Mouse (Mus musculus) ovary, postnatal 36 days (tissue): ENCODE results near the gene Foxn1.
A peak's percentile ranks its signal among the peaks of the same experiment; 100 is the strongest.

Experiments used
- DNase-seq: peaks from one replicate; pipeline ENCODE4 v3.0.0; 2022; ENCODE audit warnings: low spot score, mixed read lengths

The Foxn1 gene

DNA sequence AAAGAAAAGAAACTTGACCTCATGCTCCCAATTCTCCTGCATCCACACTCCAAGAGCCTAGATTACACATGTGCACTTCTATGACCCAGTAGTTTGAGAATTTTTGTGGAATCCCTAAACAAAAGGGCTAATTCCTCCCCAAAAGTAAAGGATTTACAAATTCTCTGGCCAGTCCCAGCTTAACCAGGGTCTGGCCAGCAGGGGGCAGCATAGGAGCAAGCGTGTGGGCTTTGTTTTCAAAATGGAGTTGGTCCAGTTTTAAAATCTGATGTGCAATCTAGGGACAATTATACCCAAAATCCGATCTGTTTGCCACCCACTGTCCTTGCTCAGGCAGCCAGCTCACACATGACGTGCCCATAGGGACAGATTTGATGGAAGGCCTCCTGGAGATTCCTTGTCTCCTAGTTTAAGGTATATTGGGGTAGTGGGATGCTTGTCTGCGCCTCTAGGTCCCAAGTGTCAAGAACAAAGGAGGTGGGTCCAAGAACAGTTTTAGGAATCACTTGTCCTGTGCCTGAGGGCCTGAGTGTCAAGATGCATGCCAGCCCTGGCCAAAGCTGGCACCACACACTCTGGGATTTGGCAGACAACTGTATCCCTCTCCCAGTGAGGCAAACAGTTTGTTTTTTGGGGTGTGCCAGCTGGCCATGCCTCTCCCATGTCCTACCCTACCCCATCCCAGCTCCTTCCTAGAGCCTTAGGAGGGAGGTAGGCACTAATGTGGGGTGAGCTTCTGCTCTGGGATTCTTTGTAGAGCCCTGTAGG is 30.7 kb downstream of the Foxn1 start:
- peak; percentile 66 for DNase-seq

DNA sequence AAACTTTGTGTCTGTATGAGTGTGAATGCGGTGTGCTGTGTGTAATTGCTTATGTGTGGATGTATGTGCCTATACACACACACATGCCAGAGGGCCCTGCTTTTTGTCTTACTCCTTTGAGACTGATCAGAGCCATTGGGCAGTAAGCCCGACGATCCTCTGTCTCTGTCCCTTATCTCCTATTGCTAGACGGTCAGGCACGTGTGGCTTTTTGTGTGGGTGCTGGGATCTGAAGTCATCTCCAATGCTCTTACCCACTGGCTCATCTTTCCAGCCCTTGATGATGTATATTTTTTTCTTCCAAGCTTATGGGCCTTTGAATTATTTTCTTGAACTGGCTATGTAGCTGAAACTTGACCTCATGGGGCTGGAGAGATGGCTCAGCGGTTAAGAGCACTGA is 31.5 kb downstream of the Foxn1 start:
- DNase-seq, result no peak

DNA sequence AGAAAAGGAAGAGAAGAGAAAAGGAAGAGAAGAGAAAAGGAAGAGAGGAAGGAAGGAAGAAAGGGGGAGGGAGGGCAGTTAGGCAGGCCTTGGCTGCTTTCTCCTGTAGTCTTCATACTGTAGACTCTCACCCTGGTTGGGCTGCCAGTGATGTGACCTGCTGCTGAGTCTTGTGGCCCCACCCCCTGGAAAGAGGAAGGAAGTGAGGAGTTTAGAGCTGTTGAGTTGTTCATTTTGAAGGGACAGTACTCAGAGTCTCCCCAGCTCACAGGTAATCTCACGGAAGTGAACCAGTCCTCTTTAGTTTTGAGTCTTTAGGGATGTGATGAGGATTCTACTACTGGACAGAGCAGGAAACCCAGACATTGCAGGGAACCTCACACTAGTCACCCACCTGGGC is 33.3 kb downstream of the Foxn1 start:
- DNase-seq, result no peak

DNA sequence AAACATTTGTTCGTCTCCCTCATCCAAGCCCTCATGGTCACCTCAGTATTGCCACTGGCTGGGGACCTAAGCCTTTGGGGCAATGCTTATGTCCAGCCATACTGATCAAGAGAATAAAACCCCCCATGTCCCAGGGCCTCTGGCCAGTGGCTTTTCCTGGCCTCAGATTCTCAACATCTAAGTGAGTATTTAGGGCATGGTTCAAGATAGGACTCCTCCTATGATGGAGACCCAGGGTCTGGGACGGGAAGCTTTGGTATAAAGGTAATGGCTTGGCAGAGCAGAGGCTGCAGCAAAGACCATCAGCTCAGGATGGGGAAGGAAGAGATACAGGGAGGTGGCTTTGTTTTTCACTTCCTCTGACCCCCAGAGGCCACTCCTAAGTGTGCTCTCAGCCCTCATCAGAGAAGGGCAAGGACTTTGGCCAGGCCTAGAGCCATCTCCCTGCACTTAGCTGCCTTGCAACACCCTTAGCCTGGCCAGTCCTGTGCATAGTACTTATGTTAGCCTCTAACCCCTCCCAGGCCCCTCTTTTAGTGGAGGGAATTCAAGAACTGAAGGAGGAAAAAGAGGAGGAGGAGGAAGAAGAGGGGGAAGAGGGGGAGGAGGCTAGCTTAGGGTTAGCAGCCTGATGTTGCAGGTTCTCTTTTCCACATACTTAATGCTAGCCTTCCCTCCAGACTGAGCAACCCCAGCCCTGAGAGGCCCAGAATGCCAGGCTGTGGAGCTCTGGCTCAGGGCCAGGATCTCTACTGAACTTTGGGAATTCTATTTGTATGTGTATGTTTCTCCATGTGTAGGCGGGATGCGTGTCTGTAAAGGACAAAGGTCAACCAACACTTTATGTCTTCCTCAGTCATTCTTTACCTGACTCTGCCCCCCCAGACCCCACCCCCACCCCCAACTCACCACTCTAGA is 36.7 kb downstream of the Foxn1 start:
- DNase-seq, result no peak

DNA sequence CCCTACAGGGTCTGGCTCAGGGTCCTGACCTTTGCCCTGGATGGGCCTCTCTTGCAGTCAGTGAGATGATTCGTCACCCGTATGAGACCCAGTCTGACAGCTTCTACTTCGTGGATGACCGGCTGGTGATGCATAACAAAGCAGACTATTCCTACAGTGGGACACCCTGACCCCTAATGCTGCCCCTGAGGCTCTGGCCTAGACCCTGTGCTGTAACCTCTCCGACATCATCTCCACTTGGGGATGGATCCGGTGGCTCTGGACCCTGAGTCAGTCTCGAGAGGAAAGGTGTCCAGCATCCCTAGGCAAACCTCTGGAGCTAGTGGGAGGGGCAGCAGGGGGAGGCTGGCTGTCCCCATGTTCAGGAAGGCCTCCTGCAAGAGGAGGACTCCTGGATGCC is 37.9 kb downstream of the Foxn1 start:
- DNase-seq, result no peak

DNA sequence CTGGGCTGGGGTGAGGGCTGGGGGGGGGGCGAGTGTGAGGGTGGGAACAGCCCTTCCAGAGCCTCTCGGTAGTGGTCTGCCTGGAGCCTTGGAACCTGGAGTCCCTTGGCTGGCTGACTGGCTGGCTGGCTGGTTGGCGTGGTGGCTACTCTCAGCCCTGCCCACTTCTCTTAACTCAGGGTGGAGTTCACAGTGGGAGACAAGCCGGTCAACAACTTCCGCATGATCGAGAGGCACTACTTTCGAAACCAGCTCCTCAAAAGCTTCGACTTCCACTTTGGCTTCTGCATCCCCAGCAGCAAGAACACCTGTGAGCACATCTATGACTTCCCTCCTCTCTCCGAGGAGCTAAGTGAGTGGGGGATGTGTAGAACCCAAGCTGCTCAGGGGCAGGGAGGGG is 38.5 kb downstream of the Foxn1 start:
- DNase-seq, result no peak

DNA sequence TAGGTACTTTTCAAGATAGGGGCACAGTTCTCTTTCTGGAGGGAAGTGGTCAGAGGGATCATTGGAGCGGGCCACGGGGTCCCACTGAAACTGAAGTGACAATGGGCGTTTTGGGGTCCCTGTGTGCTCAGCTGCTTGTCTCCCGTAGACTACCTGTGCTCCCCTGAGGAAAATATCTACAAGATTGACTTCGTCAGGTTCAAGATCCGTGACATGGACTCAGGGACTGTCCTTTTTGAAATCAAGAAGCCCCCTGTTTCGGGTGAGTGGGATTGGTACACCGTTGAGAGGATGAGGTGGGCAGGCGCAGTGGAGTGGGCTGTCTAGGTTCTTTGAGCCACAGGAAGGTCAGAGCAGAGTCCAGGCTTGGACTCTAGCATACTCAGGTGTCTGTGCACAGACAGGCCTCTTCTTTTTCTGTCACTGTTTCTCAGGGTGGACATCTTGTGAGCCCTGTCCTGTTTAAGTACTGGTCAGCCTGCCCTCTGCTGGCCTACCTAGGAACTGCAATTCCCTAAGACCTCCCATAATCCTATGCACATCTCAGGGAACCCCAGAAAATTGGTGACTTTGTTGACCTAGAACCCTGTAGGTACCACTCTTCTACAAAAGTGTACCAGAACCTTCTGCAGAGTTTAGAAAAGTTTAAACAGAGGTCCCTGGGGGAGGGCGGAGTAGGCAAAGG is 39.1 kb downstream of the Foxn1 start:
- DNase-seq, result peak; percentile 63

DNA sequence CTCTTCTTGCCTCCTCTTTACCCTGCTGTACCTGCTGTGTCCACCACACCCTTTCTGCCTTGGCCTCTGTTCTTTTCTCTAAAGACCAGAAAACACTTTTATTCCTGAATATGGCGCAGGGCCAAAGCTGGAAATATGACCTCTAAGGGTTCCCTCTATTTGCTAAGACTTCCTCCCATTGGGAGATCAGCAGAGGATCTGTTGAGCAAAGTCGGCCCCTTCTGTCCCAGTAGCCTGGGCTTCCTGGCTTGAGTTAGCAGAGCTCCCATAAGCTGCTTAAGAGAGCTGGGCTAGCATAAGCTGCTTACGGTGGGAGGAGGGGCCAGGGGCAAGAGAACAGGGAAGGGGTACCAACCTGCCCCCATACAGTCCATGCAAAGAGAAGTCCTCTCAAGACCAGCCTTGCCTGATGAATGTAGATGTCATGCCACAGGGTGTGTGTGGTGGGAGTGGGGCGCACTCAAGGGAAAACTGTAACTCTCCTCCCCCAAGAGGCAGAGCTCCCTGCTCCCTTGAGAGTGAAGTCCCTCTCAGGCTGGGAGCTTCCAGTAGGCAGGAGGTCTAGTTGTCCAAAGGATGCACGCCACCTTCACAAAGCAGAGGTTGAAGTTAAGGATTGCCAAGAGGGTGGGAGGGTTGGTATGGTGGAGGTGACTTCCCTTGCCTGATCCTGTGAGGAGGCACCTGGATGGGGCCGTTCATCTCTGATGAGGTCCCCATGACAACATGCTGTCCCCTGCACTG is 39.9 kb downstream of the Foxn1 start:
- DNase-seq, result no peak

DNA sequence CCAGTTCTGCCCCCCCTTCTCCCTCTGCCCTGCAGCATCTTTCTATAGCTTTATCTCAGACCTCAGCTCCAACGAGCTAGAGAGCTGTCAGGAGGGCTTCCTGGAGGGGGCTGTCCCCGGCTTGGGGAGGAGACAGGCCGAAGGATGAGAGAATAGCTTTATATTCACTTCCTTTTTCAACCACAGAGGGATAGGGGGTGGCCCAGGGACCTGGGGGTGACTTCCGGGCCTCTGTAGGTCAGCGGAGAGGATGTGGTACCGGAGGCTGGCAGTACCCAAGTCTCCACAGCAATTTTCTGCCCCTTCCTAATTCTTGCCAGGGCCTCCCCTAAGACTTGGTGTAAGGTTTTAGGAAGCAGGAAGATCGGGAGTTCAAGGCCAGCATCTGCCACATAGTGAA is 40.6 kb downstream of the Foxn1 start:
- DNase-seq, result no peak

DNA sequence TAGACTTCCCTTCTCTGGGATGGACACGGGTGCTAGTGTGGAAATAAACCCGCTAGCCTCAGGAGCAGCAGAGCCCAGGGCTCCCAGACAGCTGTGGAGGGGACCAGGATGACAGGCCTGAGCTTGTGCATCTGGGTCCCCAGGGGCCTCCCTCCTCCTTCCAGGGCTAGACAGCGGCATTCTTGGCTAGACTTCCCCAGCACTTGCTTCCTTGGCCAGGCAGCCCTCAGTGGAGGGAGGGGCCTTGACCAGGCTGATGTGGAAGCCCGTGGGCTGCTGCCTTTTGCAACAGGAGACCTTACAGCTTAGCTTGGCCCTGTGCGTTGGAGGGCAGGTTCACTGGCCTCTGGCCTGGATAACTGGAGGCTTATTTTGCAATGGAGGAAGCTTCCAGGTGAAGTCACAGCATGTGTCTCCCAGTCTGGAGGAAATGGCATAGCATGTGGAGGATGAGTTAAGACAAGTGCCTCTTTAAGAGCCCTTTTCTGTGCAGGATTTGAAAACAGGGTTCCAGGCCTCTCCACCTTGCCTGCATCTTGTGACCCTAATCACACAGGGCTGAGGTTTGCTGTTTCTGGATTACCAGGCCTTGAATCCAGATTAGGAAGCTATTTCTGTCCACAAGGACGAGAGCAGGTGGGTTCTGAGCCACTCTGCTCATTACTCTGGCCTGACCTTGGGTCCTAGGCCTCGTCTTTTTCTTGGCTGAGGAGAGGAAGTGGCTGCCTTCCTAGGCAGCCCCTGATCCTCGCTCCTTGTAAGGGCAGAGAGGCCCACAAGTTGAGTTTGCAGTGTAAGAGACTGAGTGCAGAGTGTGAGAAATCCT is 41.3 kb downstream of the Foxn1 start:
- peak; percentile 65 for DNase-seq

DNA sequence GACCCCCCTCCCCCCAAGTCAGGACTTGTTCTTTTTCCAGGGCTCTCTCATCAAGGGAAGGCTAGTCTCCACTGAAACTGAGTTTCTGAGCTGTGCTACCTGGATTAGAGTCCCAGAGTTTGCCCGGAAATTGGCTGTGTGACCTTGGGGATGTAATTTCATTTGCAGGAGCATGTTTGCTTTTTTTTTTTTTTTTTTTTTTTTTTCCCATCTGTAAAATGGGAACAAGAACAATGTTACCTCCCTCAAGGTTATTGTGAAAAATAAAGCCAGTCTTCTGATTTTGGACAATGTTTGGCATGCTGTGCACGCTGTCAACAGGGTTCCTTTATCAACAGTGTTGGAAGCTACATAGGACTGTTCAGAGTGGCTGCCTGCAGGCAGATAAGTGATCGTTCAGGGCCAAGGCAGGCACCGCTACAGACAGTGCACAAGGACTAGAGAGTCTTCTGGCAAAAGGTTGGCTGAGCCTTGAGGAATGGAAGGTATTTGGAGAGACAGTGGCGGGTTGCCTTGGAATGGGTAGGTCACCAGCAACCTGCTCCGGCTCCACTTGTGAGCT is 41.9 kb downstream of the Foxn1 start:
- peak; percentile 30 for DNase-seq

DNA sequence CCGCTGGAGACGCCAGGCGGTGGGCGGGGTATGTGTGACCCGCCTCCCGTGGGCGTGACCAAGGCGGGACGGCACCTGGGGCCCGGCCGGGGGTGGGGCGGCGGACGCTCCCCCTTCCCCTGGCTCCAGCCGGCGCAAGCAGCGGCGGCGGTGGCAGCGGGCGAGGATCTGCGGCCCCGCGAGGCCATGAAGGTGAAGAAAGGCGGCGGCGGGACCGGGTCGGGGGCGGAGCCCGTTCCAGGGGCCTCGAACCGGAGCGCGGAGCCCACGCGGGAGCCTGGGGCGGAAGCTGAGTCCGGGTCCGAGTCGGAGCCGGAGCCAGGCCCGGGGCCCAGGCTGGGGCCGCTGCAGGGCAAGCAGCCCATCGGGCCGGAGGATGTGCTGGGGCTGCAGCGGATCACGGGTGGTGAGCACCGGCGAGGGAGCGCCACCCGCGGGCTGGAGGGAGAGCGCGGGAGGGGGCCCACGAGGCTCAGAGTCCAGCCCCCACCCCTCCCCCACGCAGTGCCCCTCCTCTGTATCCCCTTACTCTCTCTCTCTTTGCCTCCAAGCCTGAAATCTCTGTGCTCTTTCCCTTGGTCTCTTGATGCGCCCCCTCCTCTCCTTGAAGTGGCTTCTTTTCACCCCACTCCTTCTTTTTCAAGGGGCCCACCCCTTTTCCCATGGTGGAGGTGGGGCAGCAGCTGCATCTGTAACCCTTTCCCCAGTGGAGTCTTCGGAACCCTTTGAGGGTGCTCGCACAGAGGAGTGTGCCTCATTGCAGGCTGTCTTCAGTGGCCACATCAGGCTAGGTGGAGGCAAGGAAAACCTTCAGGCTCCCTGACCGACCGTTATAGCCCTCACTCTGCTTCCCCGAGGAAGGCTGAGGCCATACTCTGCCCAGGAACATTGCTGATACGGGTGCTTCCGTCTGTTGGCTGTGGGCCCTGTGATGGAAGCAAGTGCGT is 42.7 kb downstream of the Foxn1 start, which contains the start of gene Unc119:
TSS of gene Unc119 (plus strand) at position 102 of the 947 bp plus-strand sequence.
- peak; percentile 88 for DNase-seq

DNA sequence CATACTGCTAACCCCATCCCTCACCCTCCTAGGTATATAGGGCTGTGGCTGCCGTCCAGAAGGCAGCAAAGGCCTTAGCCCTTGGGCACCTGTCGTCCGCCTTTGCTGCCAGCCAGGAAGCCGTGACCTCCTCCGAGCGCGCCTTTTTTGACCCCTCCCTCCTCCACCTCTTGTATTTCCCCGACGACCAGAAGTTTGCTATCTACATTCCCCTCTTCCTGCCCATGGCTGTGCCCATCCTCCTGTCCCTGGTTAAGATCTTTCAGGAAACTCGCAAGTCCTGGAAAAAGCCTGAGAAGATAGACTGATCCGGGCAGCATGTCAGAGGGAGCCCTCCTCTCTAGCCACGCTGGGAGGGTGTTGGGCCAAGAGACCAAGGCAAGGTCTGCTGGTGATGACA is 44.7 kb downstream of the Foxn1 start:
- DNase-seq, result no peak

DNA sequence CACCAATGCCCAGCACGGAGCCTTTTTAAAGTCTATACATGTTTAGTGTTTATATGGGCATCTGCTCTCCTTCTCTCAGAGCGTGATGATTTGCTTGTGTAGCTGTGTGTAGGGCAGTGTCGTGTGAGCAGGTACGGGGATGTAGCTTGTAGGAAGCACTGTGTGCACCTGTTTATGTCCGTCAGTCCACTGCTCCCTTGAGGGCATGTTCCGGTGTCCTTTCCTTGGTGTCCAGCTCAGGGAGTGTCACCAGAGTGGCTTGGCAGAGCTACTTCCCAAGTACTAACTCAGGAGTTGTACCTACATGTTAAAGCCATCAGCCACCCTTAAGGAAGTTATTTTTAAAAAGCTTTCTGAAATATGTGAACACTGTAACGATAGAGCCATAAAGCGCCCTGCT is 49.3 kb downstream of the Foxn1 start:
- DNase-seq, result no peak

DNA sequence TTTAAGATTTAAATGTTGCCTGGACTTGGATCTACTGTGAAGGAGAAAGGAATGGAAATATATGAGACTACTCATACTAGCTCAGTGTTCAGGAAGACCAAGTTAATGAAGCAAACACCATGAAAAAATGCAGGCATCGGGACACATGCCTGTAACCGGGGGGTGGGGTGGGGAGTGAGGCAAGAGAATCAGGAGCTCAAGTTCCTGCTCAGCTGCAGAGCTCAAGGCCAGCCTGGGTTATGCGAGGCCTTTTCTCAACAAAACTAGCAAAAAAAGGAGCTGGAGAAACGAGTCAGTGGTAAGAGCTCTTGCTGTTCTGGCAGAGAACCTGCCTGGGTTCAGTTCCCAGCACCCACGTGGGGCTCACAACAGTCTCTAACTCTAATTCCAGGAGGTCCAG is 52.4 kb downstream of the Foxn1 start:
- DNase-seq, result no peak

DNA sequence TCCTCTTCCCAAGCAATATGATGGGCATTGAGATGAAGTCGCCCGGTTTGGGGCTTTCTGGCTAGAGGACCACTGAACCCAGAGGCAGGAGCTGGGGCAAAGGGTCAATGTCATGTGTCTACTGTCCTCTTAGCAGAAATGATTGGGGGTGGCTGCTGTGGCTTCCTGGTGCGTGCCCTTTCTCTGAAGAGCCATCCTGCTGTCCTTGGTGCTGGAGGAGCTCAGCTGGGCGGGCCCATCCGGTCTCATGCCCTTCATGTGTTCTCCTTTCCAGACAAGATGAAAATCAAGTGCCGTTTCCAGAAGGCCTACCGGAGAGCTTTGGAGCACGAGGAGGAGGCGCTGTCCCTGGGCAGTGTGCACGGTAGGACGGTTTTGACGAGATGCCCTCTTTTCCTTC is 53.7 kb downstream of the Foxn1 start:
- DNase-seq, result no peak

DNA sequence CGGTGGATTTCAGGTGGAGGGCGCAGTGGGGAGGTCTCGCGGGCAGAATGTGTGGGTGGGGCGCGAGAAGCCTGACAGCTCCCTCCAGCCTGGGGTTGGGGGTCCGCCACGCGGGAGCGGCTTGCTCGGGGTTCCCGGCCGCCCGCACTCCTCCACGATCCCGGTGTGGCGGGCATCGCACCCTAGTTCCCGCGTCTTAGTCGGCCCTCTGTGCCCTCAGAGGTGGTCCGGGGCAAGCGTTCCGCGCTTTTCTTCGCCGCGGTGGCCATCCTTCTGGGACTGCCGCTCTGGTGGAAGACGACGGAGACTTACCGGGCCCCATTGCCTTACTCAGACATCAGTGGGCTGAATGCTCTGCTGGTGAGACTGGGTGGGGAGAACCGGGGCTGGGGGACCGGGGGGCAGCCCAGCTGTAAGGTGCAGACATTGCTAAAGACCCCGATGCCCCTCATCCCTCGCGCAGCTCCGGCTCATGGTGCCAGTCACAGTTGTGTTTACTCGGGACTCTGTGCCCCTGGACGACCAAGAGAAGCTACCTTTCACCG is 57.8 kb downstream of the Foxn1 start:
- DNase-seq, result no peak

DNA sequence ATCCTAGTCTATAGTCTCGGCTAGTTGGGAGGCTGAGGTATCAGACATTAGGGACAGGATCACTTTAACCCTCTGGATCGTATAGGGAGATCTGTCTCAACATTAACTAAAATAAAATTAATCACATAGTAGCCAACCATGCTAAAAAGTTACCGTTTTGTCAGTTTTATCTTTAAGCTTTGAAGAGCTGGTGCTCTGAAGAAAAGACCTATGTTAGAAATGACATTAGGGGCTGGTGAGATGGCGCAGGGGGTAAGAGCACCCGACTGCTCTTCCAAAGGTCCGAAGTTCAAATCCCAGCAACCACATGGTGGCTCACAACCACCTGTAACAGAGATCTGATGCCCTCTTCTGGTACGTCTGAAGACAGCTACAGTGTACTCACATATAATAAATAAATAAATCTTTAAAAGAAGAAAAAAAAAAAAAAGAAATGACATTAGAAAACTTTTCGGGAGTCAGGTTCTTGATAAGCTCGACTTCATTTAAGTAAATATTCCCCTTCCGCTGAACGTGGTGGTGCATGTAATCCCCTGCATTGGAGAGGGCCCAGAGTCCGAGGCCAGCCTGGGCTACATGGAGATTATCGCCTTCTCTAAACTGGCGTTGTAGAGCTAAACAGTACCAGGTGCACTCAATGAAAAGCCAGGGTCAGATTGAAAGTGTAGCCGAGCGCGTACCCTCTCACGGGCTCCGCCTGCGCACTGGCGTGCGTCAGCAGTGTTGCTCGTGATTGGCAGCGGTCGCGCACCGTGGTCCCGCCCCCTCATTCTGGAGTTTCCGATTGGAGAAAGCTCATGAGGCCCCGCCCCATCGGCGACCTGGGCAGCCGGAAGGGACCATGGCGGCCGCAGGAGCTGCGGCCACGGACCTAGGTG is 58.5 kb downstream of the Foxn1 start, which contains the start of gene Pigs:
TSS of gene Pigs (plus strand) at position 782 of the 878 bp plus-strand sequence.
- DNase-seq, result peak; percentile 96
